Mouse (Mus musculus): ENCODE data around the gene Rtp4.

The Rtp4 gene

GRCm38 (mm10) chr16:23520235-23520871 is at the start of gene Rtp4, which contains the start of gene Masp1:
Gene Rtp4 (plus strand): TSS chr16:23520291.
Gene Masp1 (minus strand): TSS chr16:23520815.
- TF ChIP-seq POU5F1 (IDR thresholded peaks at IDR 0.05; ENCODE audit: borderline replicate concordance, low read length) (no peak), CTCF (conservative IDR thresholded peaks at IDR 0.05; ENCODE audit: low read length) (no peak), NANOG (IDR thresholded peaks at IDR 0.05; ENCODE audit: borderline replicate concordance, low read length) (no peak)
- no peaks in the 10 kb centered on the region for H3K9me3 ChIP-seq (ENCODE audit: low read length)
- no peaks in the 10 kb centered on the region for H3K36me3 ChIP-seq (ENCODE audit: insufficient read depth, low read length)
- peak within 1 kb of the TSS; percentile 60 for H3K4me3 ChIP-seq (replicated peaks; ENCODE audit: low read length)
- H3K4me1 ChIP-seq (replicated peaks; ENCODE audit: low read depth, low read length) = peaks cover 28% of the 10 kb centered on the region
- peaks cover 47% of the 10 kb centered on the region for H3K27me3 ChIP-seq (ENCODE audit: insufficient read depth, low read length)

GRCm38 (mm10) chr16:23471551-23471950 is 48.5 kb upstream of the Rtp4 start:
- TF ChIP-seq NANOG (IDR thresholded peaks at IDR 0.05; ENCODE audit: borderline replicate concordance, low read length) (no peak), CTCF (conservative IDR thresholded peaks at IDR 0.05; ENCODE audit: low read length) (no peak), POU5F1 (IDR thresholded peaks at IDR 0.05; ENCODE audit: borderline replicate concordance, low read length) (no peak)
- Histone ChIP-seq H3K27me3 (ENCODE audit: insufficient read depth, low read length) (0 out of 2 replicates have a peak, but pooled peaks cover 3% of the 10 kb centered on the region), H3K4me1 (replicated peaks; ENCODE audit: low read depth, low read length) (0 out of 2 replicates have a peak, but pooled peaks cover 5% of the 10 kb centered on the region), H3K36me3 (ENCODE audit: insufficient read depth, low read length) (no peaks in the 10 kb centered on the region), H3K4me3 (replicated peaks; ENCODE audit: low read length) (no peak overlapping the region), H3K9me3 (ENCODE audit: low read length) (no peaks in the 10 kb centered on the region)

GRCm38 (mm10) chr16:23472046-23472445 is 48.0 kb upstream of the Rtp4 start:
- no peak for TF ChIP-seq NANOG (IDR thresholded peaks at IDR 0.05; ENCODE audit: borderline replicate concordance, low read length)
- TF ChIP-seq POU5F1 (IDR thresholded peaks at IDR 0.05; ENCODE audit: borderline replicate concordance, low read length) = no peak
- TF ChIP-seq CTCF (conservative IDR thresholded peaks at IDR 0.05; ENCODE audit: low read length) = no peak
- Histone ChIP-seq H3K4me3 (replicated peaks; ENCODE audit: low read length) (no peak overlapping the region), H3K4me1 (replicated peaks; ENCODE audit: low read depth, low read length) (peaks cover 10% of the 10 kb centered on the region), H3K36me3 (ENCODE audit: insufficient read depth, low read length) (no peaks in the 10 kb centered on the region), H3K27me3 (ENCODE audit: insufficient read depth, low read length) (0 out of 2 replicates have a peak, but pooled peaks cover 3% of the 10 kb centered on the region), H3K9me3 (ENCODE audit: low read length) (no peaks in the 10 kb centered on the region)

GRCm38 (mm10) chr16:23475651-23476050 is 44.4 kb upstream of the Rtp4 start:
- no peak overlapping the region for H3K4me3 ChIP-seq (replicated peaks; ENCODE audit: low read length)
- peaks cover 25% of the 10 kb centered on the region for H3K4me1 ChIP-seq (replicated peaks; ENCODE audit: low read depth, low read length)
- H3K9me3 ChIP-seq (ENCODE audit: low read length) = no peaks in the 10 kb centered on the region
- H3K27me3 ChIP-seq (ENCODE audit: insufficient read depth, low read length) = no peaks in the 10 kb centered on the region
- no peaks in the 10 kb centered on the region for H3K36me3 ChIP-seq (ENCODE audit: insufficient read depth, low read length)
- no peak for TF ChIP-seq CTCF (conservative IDR thresholded peaks at IDR 0.05; ENCODE audit: low read length)
- no peak for TF ChIP-seq NANOG (IDR thresholded peaks at IDR 0.05; ENCODE audit: borderline replicate concordance, low read length)
- no peak for TF ChIP-seq POU5F1 (IDR thresholded peaks at IDR 0.05; ENCODE audit: borderline replicate concordance, low read length)

GRCm38 (mm10) chr16:23476598-23476997 is 43.5 kb upstream of the Rtp4 start:
- H3K36me3 ChIP-seq (ENCODE audit: insufficient read depth, low read length) = no peaks in the 10 kb centered on the region
- H3K9me3 ChIP-seq (ENCODE audit: low read length) = no peaks in the 10 kb centered on the region
- TF ChIP-seq NANOG (IDR thresholded peaks at IDR 0.05; ENCODE audit: borderline replicate concordance, low read length) (no peak), POU5F1 (IDR thresholded peaks at IDR 0.05; ENCODE audit: borderline replicate concordance, low read length) (no peak), CTCF (conservative IDR thresholded peaks at IDR 0.05; ENCODE audit: low read length) (no peak)

GRCm38 (mm10) chr16:23479872-23480603 is 40.1 kb upstream of the Rtp4 start:
- Histone ChIP-seq H3K9me3 (ENCODE audit: low read length) (no peaks in the 10 kb centered on the region), H3K27me3 (ENCODE audit: insufficient read depth, low read length) (peaks cover 9% of the 10 kb centered on the region), H3K4me1 (replicated peaks; ENCODE audit: low read depth, low read length) (peaks cover 68% of the 10 kb centered on the region), H3K36me3 (ENCODE audit: insufficient read depth, low read length) (no peaks in the 10 kb centered on the region), H3K4me3 (replicated peaks; ENCODE audit: low read length) (no peak overlapping the region)
- TF ChIP-seq POU5F1 (IDR thresholded peaks at IDR 0.05; ENCODE audit: borderline replicate concordance, low read length) = no peak
- TF ChIP-seq CTCF (conservative IDR thresholded peaks at IDR 0.05; ENCODE audit: low read length) = no peak
- TF ChIP-seq NANOG (IDR thresholded peaks at IDR 0.05; ENCODE audit: borderline replicate concordance, low read length) = no peak

More at GRCm38 (mm10) chr16:23476598-23476997, 43.5 kb upstream of the Rtp4 start:
- no peak overlapping the region for H3K4me3 ChIP-seq (replicated peaks; ENCODE audit: low read length)
- H3K27me3 ChIP-seq (ENCODE audit: insufficient read depth, low read length) = no peaks in the 10 kb centered on the region
- H3K4me1 ChIP-seq (replicated peaks; ENCODE audit: low read depth, low read length) = peaks cover 35% of the 10 kb centered on the region

GRCm38 (mm10) chr16:23482218-23482617 is 37.9 kb upstream of the Rtp4 start:
- peak overlapping the region; percentile 23; the same call in 1 of the 2 replicates for H3K4me3 ChIP-seq (replicated peaks; ENCODE audit: low read length)
- H3K9me3 ChIP-seq (ENCODE audit: low read length) = no peaks in the 10 kb centered on the region
- no peaks in the 10 kb centered on the region for H3K36me3 ChIP-seq (ENCODE audit: insufficient read depth, low read length)
- peaks cover 62% of the 10 kb centered on the region for H3K4me1 ChIP-seq (replicated peaks; ENCODE audit: low read depth, low read length)
- TF ChIP-seq NANOG (IDR thresholded peaks at IDR 0.05; ENCODE audit: borderline replicate concordance, low read length) (0 out of 2 replicates have a peak, but pooled peaks have one; percentile 28), POU5F1 (IDR thresholded peaks at IDR 0.05; ENCODE audit: borderline replicate concordance, low read length) (no peak)
- H3K27me3 ChIP-seq (ENCODE audit: insufficient read depth, low read length) = peaks cover 15% of the 10 kb centered on the region

- H3K27me3 ChIP-seq (ENCODE audit: insufficient read depth, low read length) = peaks cover 20% of the 10 kb centered on the region
- no peak for TF ChIP-seq CTCF (conservative IDR thresholded peaks at IDR 0.05; ENCODE audit: low read length)
- no peak for TF ChIP-seq NANOG (IDR thresholded peaks at IDR 0.05; ENCODE audit: borderline replicate concordance, low read length)
- TF ChIP-seq POU5F1 (IDR thresholded peaks at IDR 0.05; ENCODE audit: borderline replicate concordance, low read length) = no peak
Measured at GRCm38 (mm10) chr16:23482846-23483245, 37.2 kb upstream of the Rtp4 start.

More at GRCm38 (mm10) chr16:23482846-23483245, 37.2 kb upstream of the Rtp4 start:
- Histone ChIP-seq H3K4me3 (replicated peaks; ENCODE audit: low read length) (no peak overlapping the region), H3K36me3 (ENCODE audit: insufficient read depth, low read length) (no peaks in the 10 kb centered on the region), H3K4me1 (replicated peaks; ENCODE audit: low read depth, low read length) (peaks cover 62% of the 10 kb centered on the region), H3K9me3 (ENCODE audit: low read length) (no peaks in the 10 kb centered on the region)
